Mouse (Mus musculus) adrenal gland, postnatal 25 days (tissue): ENCODE measurements around the gene Neurl4. TPM values are rescaled to one million over a fixed set of nuclear protein-coding genes. Genes with fewer than 3 reads are reported as not detected.
A peak's percentile ranks its signal among the peaks of the same experiment; 100 is the strongest.
"Not testable (repeated sequence)": the region's sequence is repeated elsewhere in the genome, so short reads cannot be mapped to it uniquely, and the experiment has no call there.

Source experiments
- DNase-seq: peaks from one replicate; pipeline ENCODE4 v3.0.0; 2021; ENCODE audit warnings: mixed read lengths
- total RNA-seq: library from RNA; stranded (reverse); gene quantifications from 2 replicates; pipeline ENCODE4 v1.2.3, GENCODE M21; 2021

Neurl4 gene
- total RNA-seq, 1 experiment from 2014 or later: 55.5 TPM

- peak; percentile 91 for DNase-seq
Observed at GRCm38 (mm10) chr11:69913554-69914371, 12.9 kb downstream of the Neurl4 start, which contains the start of gene Gps2. Gps2 (plus strand) TSS chr11:69913888.

- DNase-seq: no peak
Observed at GRCm38 (mm10) chr11:69914372-69914764, 13.5 kb downstream of the Neurl4 start.

GRCm38 (mm10) chr11:69914917-69915430 lies 14.1 kb downstream of the Neurl4 start:
- DNase-seq: no peak

DNA sequence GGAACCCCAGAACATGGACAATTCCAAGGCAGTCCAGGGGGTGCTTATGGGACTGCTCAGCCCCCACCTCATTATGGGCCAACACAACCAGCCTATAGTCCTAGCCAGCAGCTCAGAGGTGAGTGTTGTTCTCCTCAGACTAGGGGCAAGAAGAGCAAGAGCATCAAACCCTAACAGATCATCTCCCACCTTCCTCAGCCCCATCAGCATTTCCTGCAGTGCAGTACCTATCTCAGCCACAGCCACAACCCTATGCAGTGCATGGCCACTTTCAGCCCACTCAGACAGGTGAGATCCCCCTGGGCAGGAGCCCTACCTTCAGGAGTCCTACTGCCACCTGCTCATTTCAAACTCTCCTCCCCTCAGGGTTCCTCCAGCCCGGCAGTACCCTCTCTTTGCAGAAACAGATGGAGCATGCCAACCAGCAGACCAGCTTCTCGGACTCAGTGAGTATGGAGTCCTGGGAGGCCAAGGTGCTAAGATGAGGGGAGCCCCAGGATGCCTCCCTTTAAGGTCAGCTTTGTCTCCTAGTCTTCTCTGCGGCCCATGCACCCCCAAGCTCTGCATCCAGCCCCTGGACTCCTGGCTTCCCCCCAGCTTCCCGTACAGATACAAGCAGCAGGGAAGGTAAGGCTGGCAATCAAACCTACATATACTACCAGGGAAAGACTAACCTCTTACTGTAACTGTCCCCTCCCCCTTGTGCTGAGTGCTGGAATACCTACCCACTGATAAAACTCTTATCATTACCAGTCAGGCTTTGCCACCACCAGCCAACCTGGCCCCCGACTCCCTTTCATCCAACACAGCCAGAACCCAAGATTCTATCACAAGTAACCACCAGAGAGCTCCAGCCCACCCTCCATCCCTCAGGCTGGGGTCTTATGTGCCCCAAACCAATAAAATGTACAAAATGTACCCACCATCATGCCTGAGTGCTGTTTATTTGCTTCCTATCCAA lies 15.1 kb downstream of the Neurl4 start:
- no peak for DNase-seq

- DNase-seq: not testable (repeated sequence)
Observed at GRCm38 (mm10) chr11:69916652-69917378, 15.9 kb downstream of the Neurl4 start.

GRCm38 (mm10) chr11:69917379-69917948 lies 16.6 kb downstream of the Neurl4 start:
- DNase-seq: no peak

GRCm38 (mm10) chr11:69918118-69918517 lies 17.2 kb downstream of the Neurl4 start:
- no peak for DNase-seq

GRCm38 (mm10) chr11:69919053-69919452 lies 18.2 kb downstream of the Neurl4 start:
- DNase-seq: no peak

GRCm38 (mm10) chr11:69919661-69920265 lies 18.9 kb downstream of the Neurl4 start:
- peak; percentile 80 for DNase-seq

DNA sequence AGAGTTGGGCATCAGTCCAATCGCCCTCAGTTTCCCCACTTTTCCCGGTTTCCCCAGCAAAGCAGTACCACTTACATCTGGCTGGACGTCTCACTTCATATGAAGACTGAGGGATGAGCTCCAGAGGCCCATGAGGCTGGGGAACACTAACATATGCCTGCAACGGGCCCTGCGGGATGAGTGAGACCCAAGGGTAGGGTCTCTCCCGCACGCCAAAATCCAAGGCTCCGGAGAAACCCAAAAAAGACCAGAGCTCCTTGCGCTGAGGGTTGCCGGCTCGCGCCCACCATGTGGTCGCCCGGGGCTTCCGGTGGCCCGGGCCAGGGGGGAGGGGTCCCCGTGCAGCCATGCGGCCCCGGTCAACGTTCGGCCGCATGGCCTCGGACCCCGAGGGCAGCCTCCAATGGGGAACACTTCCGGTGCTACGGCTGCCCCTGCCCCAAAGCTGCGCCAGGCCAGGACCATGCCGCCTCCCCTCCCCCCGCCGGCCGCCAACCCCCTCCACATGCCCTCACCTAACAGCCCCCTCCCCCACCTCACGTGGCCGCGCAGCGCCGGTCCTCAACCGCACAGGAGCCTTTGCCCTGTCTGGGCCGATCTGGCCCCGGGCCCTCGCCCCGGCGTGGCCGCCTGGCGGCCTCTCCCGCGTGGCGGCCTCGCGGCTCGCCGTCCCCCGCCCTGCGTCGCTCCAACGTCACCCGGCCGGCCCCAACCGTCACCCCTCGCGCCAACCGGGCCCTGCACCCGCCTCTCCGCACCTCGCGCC lies 19.6 kb downstream of the Neurl4 start:
- DNase-seq: peak; percentile 62

- DNase-seq: peak; percentile 100
Observed at GRCm38 (mm10) chr11:69921114-69922011, 20.5 kb downstream of the Neurl4 start, which contains the start of gene Eif5a. Eif5a (minus strand) TSS chr11:69921958.

DNA sequence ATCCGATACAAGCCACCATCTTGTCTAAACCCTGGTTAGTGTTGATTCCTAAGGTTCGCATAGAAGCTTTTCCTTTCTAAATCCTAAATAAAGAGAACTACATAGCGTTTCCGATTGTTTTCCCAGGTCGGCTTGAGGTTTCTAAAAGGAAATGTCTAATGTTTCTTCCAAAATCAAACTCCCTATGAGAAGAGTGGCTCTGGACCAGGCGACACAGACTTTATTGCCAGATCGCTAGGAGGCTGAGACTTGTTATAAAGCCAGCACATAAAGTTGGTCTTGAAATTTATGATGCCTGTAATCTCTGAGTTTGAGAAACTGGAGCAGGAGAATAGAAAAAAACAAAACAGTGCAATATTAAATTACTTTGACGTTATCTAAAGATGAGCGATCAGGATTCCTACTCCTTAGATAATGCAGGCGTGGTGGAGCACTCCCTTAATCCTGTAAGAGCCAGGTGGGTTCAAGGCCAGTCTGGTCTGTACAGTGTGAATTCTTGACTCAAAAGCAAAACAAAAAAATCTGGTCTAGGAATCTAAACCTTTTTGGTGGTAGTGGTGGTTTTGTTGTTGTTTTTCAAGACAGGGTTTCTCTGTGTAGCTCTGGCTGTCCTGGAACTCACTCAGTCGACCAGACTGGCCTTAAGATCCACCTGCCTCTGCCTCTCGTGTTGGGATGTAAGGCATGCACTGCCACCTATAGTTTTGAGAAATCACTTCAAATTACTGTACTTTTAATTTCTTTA lies 21.3 kb downstream of the Neurl4 start:
- DNase-seq: no peak

DNA sequence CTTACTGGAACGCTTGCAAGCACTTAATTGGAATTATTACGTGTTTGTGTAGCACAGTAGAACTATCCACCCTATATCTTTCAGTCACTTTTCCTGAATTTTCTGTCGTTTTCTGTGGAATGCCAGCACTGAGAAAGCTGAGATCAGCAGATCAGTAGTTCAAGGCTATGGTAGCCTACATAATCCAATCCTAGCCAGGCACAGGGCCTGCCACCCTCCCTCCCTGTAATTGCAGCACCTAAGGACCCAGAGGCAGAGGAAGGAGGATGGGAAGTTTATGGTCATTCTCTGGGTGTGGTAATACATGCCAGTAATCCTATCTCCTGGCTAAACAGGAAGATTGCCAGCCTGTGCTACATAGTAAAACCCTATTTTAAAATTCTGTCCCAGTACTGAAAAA lies 21.9 kb downstream of the Neurl4 start:
- no peak for DNase-seq

GRCm38 (mm10) chr11:69927501-69927900 lies 26.6 kb downstream of the Neurl4 start:
- no peak for DNase-seq

DNA sequence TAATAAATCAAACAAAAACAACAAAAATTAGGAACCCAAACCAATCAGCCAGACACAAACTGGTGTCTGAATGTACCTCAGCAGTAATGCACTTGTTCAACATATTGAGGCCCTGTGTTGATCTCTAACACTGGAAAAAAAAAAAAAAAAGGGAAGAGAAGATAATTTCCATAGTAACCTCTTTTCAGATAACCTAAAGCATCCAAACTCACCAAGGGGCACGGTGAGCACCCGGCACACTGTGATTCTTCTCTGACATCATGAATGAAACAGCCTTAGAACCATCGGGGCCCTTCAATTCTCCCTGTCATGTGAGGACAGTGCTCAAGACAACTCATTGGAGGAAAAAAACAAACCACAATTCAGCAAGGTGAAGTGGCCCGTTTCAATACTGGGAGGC lies 28.8 kb downstream of the Neurl4 start:
- no peak for DNase-seq

DNA sequence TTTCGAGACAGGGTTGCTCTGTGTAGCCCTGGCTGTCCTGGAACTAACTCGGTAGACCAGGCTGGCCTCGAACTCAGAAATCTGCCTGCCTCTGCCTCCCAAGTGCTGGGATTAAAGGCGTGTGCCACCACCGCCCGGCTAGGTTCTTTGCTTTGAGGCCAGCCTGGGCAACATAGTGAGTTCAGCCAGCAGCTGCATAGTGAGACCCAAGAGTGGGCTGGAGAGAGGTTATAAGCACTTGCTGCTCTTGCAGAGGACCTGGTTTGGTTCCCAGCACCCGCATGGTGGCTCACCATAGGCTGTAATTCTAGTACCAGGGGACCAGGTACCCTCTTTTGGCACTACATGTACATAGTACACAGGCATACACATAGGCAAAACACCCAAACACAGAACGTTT lies 29.3 kb downstream of the Neurl4 start:
- DNase-seq: not testable (repeated sequence)

DNA sequence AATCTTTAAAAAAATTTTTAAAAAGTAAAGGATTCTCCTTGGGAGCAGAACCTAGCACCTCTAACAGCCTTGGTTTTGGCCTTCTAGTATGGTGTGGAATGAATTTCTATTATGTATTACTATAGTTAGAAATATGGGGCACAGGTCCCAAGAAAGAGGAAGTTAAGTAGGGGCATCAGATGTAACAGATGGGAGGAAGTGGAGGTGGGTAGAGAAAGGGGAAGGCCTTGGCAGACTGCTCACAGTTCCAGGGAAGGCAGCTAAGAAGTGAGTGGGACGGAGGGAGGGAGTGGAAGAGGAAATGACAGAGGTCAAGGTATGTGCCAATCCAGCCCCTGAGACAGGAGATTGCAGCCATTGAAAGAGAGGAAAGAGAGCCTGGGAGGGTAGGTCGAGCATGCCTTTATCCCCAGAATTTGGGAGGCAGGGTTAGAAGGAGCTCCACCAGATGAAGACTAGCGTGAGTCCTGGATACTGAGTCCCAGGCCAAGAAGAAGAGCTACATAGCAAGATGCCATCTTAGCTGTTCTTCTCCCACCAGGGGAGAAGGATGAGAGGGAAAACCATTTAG lies 30.2 kb downstream of the Neurl4 start:
- DNase-seq: no peak

DNA sequence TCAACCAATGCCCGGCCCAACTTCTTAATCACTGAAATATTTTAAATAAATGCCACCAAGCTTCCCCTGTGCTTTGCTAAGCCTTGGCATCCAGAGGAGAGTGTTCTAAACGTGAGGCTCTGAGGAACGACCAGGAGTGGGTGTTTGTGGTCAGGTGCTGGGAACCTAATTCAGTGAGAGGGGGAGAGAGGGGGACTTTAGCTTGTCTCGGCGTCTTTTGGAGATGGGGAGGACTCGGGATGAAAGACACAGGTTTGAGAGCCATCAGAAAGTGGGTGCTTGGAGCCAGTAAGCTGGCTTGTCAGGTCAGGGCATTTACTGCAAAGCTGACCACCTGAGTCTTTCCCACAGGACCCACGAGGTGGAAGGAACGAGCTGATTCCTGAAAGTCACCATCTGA lies 30.9 kb downstream of the Neurl4 start:
- DNase-seq: no peak
